Mouse (Mus musculus): ENCODE measurements around the gene Olfr709-ps1. TPM values are rescaled to one million over a fixed set of nuclear protein-coding genes. Genes with fewer than 3 reads are reported as not detected.

The Olfr709-ps1 gene
- total RNA-seq (2023) = under 1 TPM; 0.15 to 0.18 TPM

GRCm38 (mm10) chr7:106932119-106932518, at the start of gene Olfr709-ps1:
Gene Olfr709-ps1 (minus strand): TSS chr7:106932219.

GRCm38 (mm10) chr7:106975353-106975752, 43.3 kb upstream of the Olfr709-ps1 start, which contains the start of gene Olfr711:
Gene Olfr711 (minus strand): TSS chr7:106975453.

GRCm38 (mm10) chr7:106963837-106964236, 31.8 kb upstream of the Olfr709-ps1 start, which contains the start of gene Olfr6:
Gene Olfr6 (minus strand): TSS chr7:106963937.

GRCm38 (mm10) chr7:106948212-106948611, 16.2 kb upstream of the Olfr709-ps1 start, which contains the start of gene Olfr710:
Gene Olfr710 (minus strand): TSS chr7:106948312.

GRCm38 (mm10) chr7:106907676-106908075, 24.3 kb downstream of the Olfr709-ps1 start, which contains the start of gene Olfr1532-ps1:
Gene Olfr1532-ps1 (plus strand): TSS chr7:106908001.

GRCm38 (mm10) chr7:106901141-106901540, 30.9 kb downstream of the Olfr709-ps1 start, which contains the start of gene Olfr707:
Gene Olfr707 (minus strand): TSS chr7:106901241.

GRCm38 (mm10) chr7:106888062-106888461, 44.0 kb downstream of the Olfr709-ps1 start, which contains the start of gene Olfr706:
Gene Olfr706 (minus strand): TSS chr7:106888162.

GRCm38 (mm10) chr7:106876791-106877190, 55.2 kb downstream of the Olfr709-ps1 start, which contains the start of gene Olfr705:
Gene Olfr705 (minus strand): TSS chr7:106876891.

Other genes with a start within 250 kb of the Olfr709-ps1 start
- not detected for gene Olfr694, start 240.4 kb downstream of the Olfr709-ps1 start, total RNA-seq (2023)
- not detected for gene Olfr695, start 215.8 kb downstream of the Olfr709-ps1 start, total RNA-seq (2023)
- not detected for gene Olfr697, start 189.8 kb downstream of the Olfr709-ps1 start, total RNA-seq (2023)
- gene Olfr698, start 176.8 kb downstream of the Olfr709-ps1 start, total RNA-seq (2023) = not detected
- gene Olfr699, start 139.0 kb downstream of the Olfr709-ps1 start, total RNA-seq (2023) = not detected
- not detected for gene Olfr700, start 123.4 kb downstream of the Olfr709-ps1 start, total RNA-seq (2023)
- not detected for gene Olfr701, start 118.1 kb downstream of the Olfr709-ps1 start, total RNA-seq (2023)
- gene Olfr702, start 98.3 kb downstream of the Olfr709-ps1 start, total RNA-seq (2023) = not detected
- gene Olfr703, start 88.9 kb downstream of the Olfr709-ps1 start, total RNA-seq (2023) = not detected
- not detected for gene Olfr704, start 69.0 kb downstream of the Olfr709-ps1 start, total RNA-seq (2023)
- gene Olfr705, start 55.3 kb downstream of the Olfr709-ps1 start, total RNA-seq (2023) = not detected
- gene Olfr706, start 44.1 kb downstream of the Olfr709-ps1 start, total RNA-seq (2023) = not detected
- not detected for gene Olfr707, start 31.0 kb downstream of the Olfr709-ps1 start, total RNA-seq (2023)
- gene Olfr1532-ps1, start 24.2 kb downstream of the Olfr709-ps1 start, total RNA-seq (2023) = not detected
- not detected for gene Olfr710, start 16.1 kb upstream of the Olfr709-ps1 start, total RNA-seq (2023)
- not detected for gene Olfr6, start 31.7 kb upstream of the Olfr709-ps1 start, total RNA-seq (2023)
- gene Olfr711, start 43.2 kb upstream of the Olfr709-ps1 start, total RNA-seq (2023) = not detected
- gene Olfr2, start 73.9 kb upstream of the Olfr709-ps1 start, total RNA-seq (2023) = not detected
- not detected for gene Olfr713, start 99.0 kb upstream of the Olfr709-ps1 start, total RNA-seq (2023)
- not detected for gene Olfr714, start 138.8 kb upstream of the Olfr709-ps1 start, total RNA-seq (2023)
- gene Olfr17, start 161.0 kb upstream of the Olfr709-ps1 start, total RNA-seq (2023) = not detected
- not detected for gene Olfr715b, start 178.2 kb upstream of the Olfr709-ps1 start, total RNA-seq (2023)
- not detected for gene Olfr715, start 198.9 kb upstream of the Olfr709-ps1 start, total RNA-seq (2023)
- not detected for gene Olfr716, start 206.1 kb upstream of the Olfr709-ps1 start, total RNA-seq (2023)
- not detected for gene Nlrp14, start 234.8 kb upstream of the Olfr709-ps1 start, total RNA-seq (2023)